Mouse (Mus musculus) liver, adult 2 months (tissue): ENCODE results near the gene Olfr247.
"Not testable (repeated sequence)": the region's sequence is repeated elsewhere in the genome, so short reads cannot be mapped to it uniquely, and the experiment has no call there.

ENCODE experiments used
- CTCF ChIP-seq: fragments of 200-500 bp; IDR thresholded peaks from 2 replicates; pipeline ENCODE4 v1.5.1; 2011; ENCODE audit warnings: low read depth, low read length, control low read depth
- POLR2A ChIP-seq: fragments of 200-500 bp; IDR thresholded peaks from 2 replicates; pipeline ENCODE4 v1.6.1; 2011; ENCODE audit warnings: low read length, control low read depth; ENCODE audit not compliant: insufficient read depth; ENCODE audit errors: extremely low read depth

DNA sequence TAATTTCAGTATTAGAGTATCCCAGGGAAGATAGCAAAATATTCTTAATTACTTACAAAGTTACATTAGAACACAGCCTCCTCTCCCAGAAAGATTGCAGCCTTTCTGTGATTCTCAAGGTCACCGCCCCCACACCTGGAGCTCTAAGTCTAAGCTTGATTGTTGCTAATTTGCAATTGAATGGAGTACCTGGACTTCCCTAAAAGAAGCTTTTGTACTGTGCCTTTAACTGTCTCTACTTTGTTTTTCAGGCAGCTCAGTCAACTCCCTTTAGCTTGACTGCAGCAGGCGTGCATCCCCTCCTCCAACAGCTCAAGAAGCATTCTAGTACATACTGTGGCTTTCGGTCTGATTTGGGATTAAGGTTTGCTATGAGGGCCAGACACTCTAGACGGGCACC is 28.2 kb upstream of the Olfr247 start:
- not testable (repeated sequence) for TF ChIP-seq CTCF, POLR2A
